Mouse (Mus musculus) spleen, adult 2 months (tissue): ENCODE measurements around the gene Fkbp2.

Source experiments
- CTCF ChIP-seq: fragments of 200-500 bp; IDR thresholded peaks from 2 replicates; pipeline ENCODE4 v1.5.1; 2011; ENCODE audit warnings: mild to moderate bottlenecking, inconsistent platforms; ENCODE audit not compliant: insufficient read depth, insufficient read length, insufficient replicate concordance; ENCODE audit errors: extremely low read depth
- POLR2A ChIP-seq: fragments of 200-500 bp; IDR thresholded peaks from 2 replicates; pipeline ENCODE4 v1.6.1; 2011; ENCODE audit warnings: low read depth, low read length, inconsistent platforms

DNA sequence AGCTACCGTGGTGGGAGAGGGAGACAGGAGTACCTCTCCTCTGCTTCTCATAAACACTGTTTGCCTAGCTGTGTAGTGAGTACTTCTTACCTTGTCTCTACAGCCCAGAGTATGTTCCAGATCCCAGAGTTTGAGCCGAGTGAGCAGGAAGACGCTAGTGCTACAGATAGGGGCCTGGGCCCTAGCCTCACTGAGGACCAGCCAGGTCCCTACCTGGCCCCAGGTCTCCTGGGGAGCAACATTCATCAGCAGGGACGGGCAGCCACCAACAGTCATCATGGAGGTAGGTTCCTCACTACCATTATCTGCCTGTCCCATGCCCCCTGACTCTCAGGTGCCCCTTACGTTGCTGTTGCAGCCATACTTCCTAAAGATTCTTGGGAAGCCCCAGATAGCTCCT, 37.5 kb downstream of the Fkbp2 start:
- no peak for TF ChIP-seq CTCF
- TF ChIP-seq POLR2A = no peak
